Mouse (Mus musculus) liver, embryonic 13.5 days (tissue): ENCODE results near the gene Skint8. TPM values are rescaled to one million over a fixed set of nuclear protein-coding genes. Genes with fewer than 3 reads are reported as not detected.
"Not testable (repeated sequence)": the region's sequence is repeated elsewhere in the genome, so short reads cannot be mapped to it uniquely, and the experiment has no call there.

Experiments used
- ATAC-seq: fragments of 200-750 bp; cut with Nextera tagmentation; 2 replicates; pipeline ENCODE4 v1.8.0; 2017; ENCODE audit warnings: low read depth, mild to moderate bottlenecking, moderate number of reproducible peaks, moderate library complexity
- DNase-seq: peaks from one replicate; pipeline ENCODE4 v3.0.0; 2022
- H3K27ac ChIP-seq: fragments of 300-500 bp; sonication (generic); 2 replicates; pipeline ENCODE4 v1.5.1; 2015; ENCODE audit warnings: moderate library complexity, mild to moderate bottlenecking, inconsistent platforms
- H3K27me3 ChIP-seq: fragments of 300-500 bp; sonication (generic); 2 replicates; pipeline ENCODE4 v1.6.1; 2015; ENCODE audit warnings: mild to moderate bottlenecking, inconsistent platforms
- H3K36me3 ChIP-seq: fragments of 300-500 bp; sonication (generic); 2 replicates; pipeline ENCODE4 v1.6.1; 2015; ENCODE audit warnings: mild to moderate bottlenecking, inconsistent platforms
- H3K4me1 ChIP-seq: fragments of 300-500 bp; sonication (generic); replicated peaks from 2 replicates; pipeline ENCODE4 v1.6.1; 2015; ENCODE audit warnings: inconsistent platforms
- H3K4me2 ChIP-seq: fragments of 300-500 bp; sonication (generic); 2 replicates; pipeline ENCODE4 v1.6.1; 2015; ENCODE audit warnings: inconsistent platforms, mild to moderate bottlenecking, moderate library complexity
- H3K4me3 ChIP-seq: fragments of 300-500 bp; sonication (generic); replicated peaks from 2 replicates; pipeline ENCODE4 v1.5.1; 2015; ENCODE audit warnings: mild to moderate bottlenecking, inconsistent platforms
- H3K9ac ChIP-seq: fragments of 300-500 bp; sonication (generic); 2 replicates; pipeline ENCODE4 v1.6.1; 2015; ENCODE audit warnings: mild to moderate bottlenecking, inconsistent platforms
- H3K9me3 ChIP-seq: fragments of 300-500 bp; sonication (generic); replicated peaks from 2 replicates; pipeline ENCODE4 v1.6.1; 2016; ENCODE audit warnings: inconsistent platforms
- WGBS: fragments of 180-500 bp; shearing (Covaris S2); methylation state at CpG from one replicate; pipeline ENCODE4 v1.1.7; 2015; ENCODE audit not compliant: insufficient replicate concordance; 5-methylcytosine and 5-hydroxymethylcytosine counted together
- polyA plus RNA-seq: library from polyadenylated mRNA; unstranded; fragments of >200 nt; fragmentation: Nextera tagmentation; extraction: Ambion mirVana; gene quantifications from 2 replicates; pipeline ENCODE4 v1.2.1, GENCODE M21; 2015

Gene Skint8
- polyA plus RNA-seq, 1 experiment from 2014 or later = not detected

DNA sequence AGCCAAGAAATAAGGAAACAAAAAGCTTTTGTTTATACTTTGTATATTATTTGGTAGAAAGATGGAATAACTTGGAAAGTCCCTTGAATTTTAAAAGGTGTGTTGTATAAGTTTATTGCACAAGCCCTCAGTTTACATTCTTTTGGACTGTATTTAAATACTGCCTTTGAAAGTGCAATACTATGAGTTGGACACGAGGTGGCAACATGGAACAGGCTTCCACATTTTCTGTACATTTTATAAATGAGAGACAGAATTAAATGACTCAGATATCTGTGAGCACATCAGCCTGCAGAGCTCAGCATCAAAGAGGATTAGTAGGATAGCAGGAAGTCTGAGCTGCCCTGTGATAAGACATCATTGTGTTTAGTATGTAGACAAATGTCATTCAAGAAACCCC, 42.1 kb downstream of the Skint8 start:
- Histone ChIP-seq H3K27me3 (no peaks in the 10 kb centered on the region), H3K4me3 (no peak overlapping the region), H3K9me3 (no peaks in the 10 kb centered on the region), H3K27ac (no peak overlapping the region), H3K4me1 (no peaks in the 10 kb centered on the region), H3K9ac (no peak overlapping the region), H3K36me3 (no peaks in the 10 kb centered on the region), H3K4me2 (no peak overlapping the region)
- DNase-seq (no peak), ATAC-seq (no peak)
- 18% methylated on average over 1 of the region's 1 CpGs for whole genome bisulfite sequencing

DNA sequence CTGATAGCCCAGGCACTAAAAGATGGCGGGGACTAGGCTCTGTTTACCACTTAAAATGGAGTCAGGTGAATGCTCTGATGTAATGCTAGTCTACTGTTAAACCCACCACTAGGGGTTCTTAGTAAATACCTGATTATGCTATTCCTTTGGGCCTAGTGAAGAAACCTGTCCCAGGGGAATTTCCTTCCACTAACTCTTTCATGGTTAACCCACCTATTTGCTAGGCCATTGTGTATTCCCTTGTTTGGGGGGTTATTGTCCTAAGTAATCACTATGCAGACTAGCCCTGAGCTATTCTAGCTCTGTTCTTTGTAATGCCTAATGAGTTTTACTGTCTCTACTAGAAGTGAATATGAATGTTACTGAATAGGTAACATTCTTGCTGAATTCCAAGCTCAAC, 44.0 kb downstream of the Skint8 start:
- H3K36me3 ChIP-seq, H3K27ac ChIP-seq, H3K9ac ChIP-seq, H3K4me2 ChIP-seq, DNase-seq, ATAC-seq, H3K4me1 ChIP-seq, H3K27me3 ChIP-seq, H3K9me3 ChIP-seq, H3K4me3 ChIP-seq: not testable (repeated sequence)
- WGBS = 41% methylated on average over 1 of the region's 1 CpGs

- H3K4me1 ChIP-seq = no peaks in the 10 kb centered on the region
- no peak for ATAC-seq
- WGBS = 54% methylated on average over 3 of the region's 3 CpGs
Observed at GRCm38 (mm10) chr4:111963669-111964068, 44.5 kb downstream of the Skint8 start.

GRCm38 (mm10) chr4:111972623-111973022, 53.4 kb downstream of the Skint8 start, which contains the start of gene Skint7:
Gene Skint7, plus strand, starts transcription at chr4:111972923.
- H3K4me2 ChIP-seq = no peak within 1 kb of the TSS
- H3K27ac ChIP-seq = no peak within 1 kb of the TSS
- H3K4me3 ChIP-seq = no peak within 1 kb of the TSS
- WGBS = 74% methylated on average over 1 of the region's 1 CpGs
- no peaks in the 10 kb centered on the region for H3K9me3 ChIP-seq
- no peak within 1 kb of the TSS for H3K9ac ChIP-seq
- no peaks in the 10 kb centered on the region for H3K4me1 ChIP-seq
- no peaks in the 10 kb centered on the region for H3K36me3 ChIP-seq
- ATAC-seq (no peak), DNase-seq (no peak)
- no peaks in the 10 kb centered on the region for H3K27me3 ChIP-seq

More at GRCm38 (mm10) chr4:111963669-111964068, 44.5 kb downstream of the Skint8 start:
- H3K9ac ChIP-seq = no peak overlapping the region
- H3K27me3 ChIP-seq = no peaks in the 10 kb centered on the region
- no peak overlapping the region for H3K4me2 ChIP-seq
- no peak for DNase-seq
- H3K9me3 ChIP-seq = no peaks in the 10 kb centered on the region
- H3K4me3 ChIP-seq = no peak overlapping the region
- no peak overlapping the region for H3K27ac ChIP-seq
- no peaks in the 10 kb centered on the region for H3K36me3 ChIP-seq

Other genes starting within 250 kb of the Skint8 start
- 3.3 and 5.2 TPM in 2 replicates for gene Spata6, start 199.4 kb upstream of the Skint8 start, polyA plus RNA-seq
- gene Slc5a9, start 16.5 kb upstream of the Skint8 start, polyA plus RNA-seq = not detected in 2 replicates
- gene Skint7, start 53.5 kb downstream of the Skint8 start, polyA plus RNA-seq = not detected in 2 replicates
- not detected in 2 replicates for gene Skint1, start 86.9 kb downstream of the Skint8 start, polyA plus RNA-seq
- gene Skint4, start 152.6 kb downstream of the Skint8 start, polyA plus RNA-seq = not detected in 2 replicates